Mouse (Mus musculus): ENCODE measurements at regions not wholly inside any gene's neighbourhood (a gene's known extent, or its start where the extent isn't known, plus 50 kb on each side); places are given as distances from the start of the nearest gene placed in this dataset.

DNA sequence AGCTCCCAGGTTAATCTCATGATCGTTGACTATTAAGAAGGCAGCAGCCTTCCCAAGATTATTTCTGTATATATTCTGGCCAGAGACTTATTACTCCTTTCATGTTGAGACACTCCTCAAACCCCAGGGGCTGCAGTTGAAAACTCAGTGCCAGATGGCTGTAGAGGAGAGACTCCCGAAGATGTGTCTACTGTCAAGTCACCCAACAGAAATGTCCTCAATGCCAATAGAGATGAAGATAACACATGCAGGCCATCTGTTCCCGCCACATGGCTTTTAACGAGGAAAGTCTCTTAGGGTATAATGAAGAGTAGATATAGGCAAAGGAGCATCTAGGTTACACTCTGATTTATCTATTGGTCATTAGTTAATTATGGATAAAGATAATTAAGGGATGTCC, 103.3 kb upstream of the Tle4 start:
- no peaks in the 10 kb centered on the region for H3K36me3 ChIP-seq (ENCODE audit: control insufficient read depth, insufficient read depth)
- H3K27me3 ChIP-seq (ENCODE audit: control insufficient read depth, insufficient read depth, insufficient read length): no peaks in the 10 kb centered on the region
- TF ChIP-seq POLR2AphosphoS2 (IDR thresholded peaks at IDR 0.05; ENCODE audit: insufficient read length, low read depth): no peak
- TF ChIP-seq TCF12 (IDR thresholded peaks at IDR 0.05; ENCODE audit: insufficient read depth, poor library complexity, severe bottlenecking): no peak
- no peak for TF ChIP-seq MYOD1 (IDR thresholded peaks at IDR 0.05; ENCODE audit: control insufficient read depth in 1 of 3, insufficient read length in 2 of 3, low read depth in 2 of 3)
- no peak for TF ChIP-seq TCF3 (IDR thresholded peaks at IDR 0.05; ENCODE audit: insufficient read length, low read depth)
- no peak for TF ChIP-seq USF1 (IDR thresholded peaks at IDR 0.05; ENCODE audit: low read depth)
- no peak for TF ChIP-seq POLR2A (IDR thresholded peaks at IDR 0.05; ENCODE audit: insufficient read length, low read depth)
- no peak for TF ChIP-seq MYOG (IDR thresholded peaks at IDR 0.05; ENCODE audit: control insufficient read depth in 1 of 3, insufficient read depth in 1 of 3, insufficient read length in 2 of 3, low read depth in 2 of 3)
- no peak for TF ChIP-seq REST (IDR thresholded peaks at IDR 0.05; ENCODE audit: insufficient read depth, insufficient read length)
- TF ChIP-seq CEBPB (IDR thresholded peaks at IDR 0.05; ENCODE audit: insufficient read depth, poor library complexity, severe bottlenecking): no peak
- no peak for TF ChIP-seq E2F4 (IDR thresholded peaks at IDR 0.05; ENCODE audit: insufficient read depth)
- TF ChIP-seq SRF (IDR thresholded peaks at IDR 0.05; ENCODE audit: control insufficient read depth, insufficient read length, low read depth): no peak
- no peak for TF ChIP-seq MAX (IDR thresholded peaks at IDR 0.05; ENCODE audit: low read depth)
- no peak overlapping the region for H3ac ChIP-seq (ENCODE audit: control insufficient read depth, insufficient read length)
- H3K4me2 ChIP-seq (ENCODE audit: low read depth): no peak overlapping the region
- H3K4me3 ChIP-seq: no peak overlapping the region
- H3K79me2 ChIP-seq (ENCODE audit: control insufficient read depth, insufficient read depth): no peaks in the 10 kb centered on the region

DNA sequence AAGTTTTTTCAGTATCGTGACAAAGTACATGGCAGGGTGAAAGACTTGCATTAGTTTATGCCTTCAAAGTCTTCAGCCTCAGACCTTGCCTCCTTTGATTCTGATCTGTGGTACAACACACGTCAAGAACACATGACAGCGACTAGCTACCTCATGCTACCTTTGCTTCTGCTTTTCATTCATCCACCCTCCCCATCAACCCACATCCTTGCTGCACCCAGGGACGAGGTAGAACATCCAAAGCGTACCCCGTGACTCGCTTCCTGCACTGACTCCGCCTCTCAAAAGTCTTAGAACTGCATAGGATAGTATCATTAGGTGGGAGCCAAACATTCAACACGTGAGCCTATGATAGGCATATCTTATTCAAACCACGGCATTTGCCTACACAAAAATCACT, 97.5 kb upstream of the Tle4 start:
- Histone ChIP-seq H3ac (ENCODE audit: control insufficient read depth, insufficient read length) (no peak overlapping the region), H3K27me3 (ENCODE audit: control insufficient read depth, insufficient read depth, insufficient read length) (no peaks in the 10 kb centered on the region)
- no peak for TF ChIP-seq TCF3 (IDR thresholded peaks at IDR 0.05; ENCODE audit: insufficient read length, low read depth)
- no peak for TF ChIP-seq POLR2A (IDR thresholded peaks at IDR 0.05; ENCODE audit: insufficient read length, low read depth)
- no peak for TF ChIP-seq MYOG (IDR thresholded peaks at IDR 0.05; ENCODE audit: control insufficient read depth in 1 of 3, insufficient read depth in 1 of 3, insufficient read length in 2 of 3, low read depth in 2 of 3)
- TF ChIP-seq POLR2AphosphoS2 (IDR thresholded peaks at IDR 0.05; ENCODE audit: insufficient read length, low read depth): no peak
- no peak for TF ChIP-seq E2F4 (IDR thresholded peaks at IDR 0.05; ENCODE audit: insufficient read depth)
- TF ChIP-seq USF1 (IDR thresholded peaks at IDR 0.05; ENCODE audit: low read depth): no peak
- TF ChIP-seq REST (IDR thresholded peaks at IDR 0.05; ENCODE audit: insufficient read depth, insufficient read length): no peak
- TF ChIP-seq TCF12 (IDR thresholded peaks at IDR 0.05; ENCODE audit: insufficient read depth, poor library complexity, severe bottlenecking): no peak
- no peak for TF ChIP-seq MYOD1 (IDR thresholded peaks at IDR 0.05; ENCODE audit: control insufficient read depth in 1 of 3, insufficient read length in 2 of 3, low read depth in 2 of 3)
- no peak for TF ChIP-seq SRF (IDR thresholded peaks at IDR 0.05; ENCODE audit: control insufficient read depth, insufficient read length, low read depth)
- TF ChIP-seq MAX (IDR thresholded peaks at IDR 0.05; ENCODE audit: low read depth): no peak
- TF ChIP-seq CEBPB (IDR thresholded peaks at IDR 0.05; ENCODE audit: insufficient read depth, poor library complexity, severe bottlenecking): no peak

DNA sequence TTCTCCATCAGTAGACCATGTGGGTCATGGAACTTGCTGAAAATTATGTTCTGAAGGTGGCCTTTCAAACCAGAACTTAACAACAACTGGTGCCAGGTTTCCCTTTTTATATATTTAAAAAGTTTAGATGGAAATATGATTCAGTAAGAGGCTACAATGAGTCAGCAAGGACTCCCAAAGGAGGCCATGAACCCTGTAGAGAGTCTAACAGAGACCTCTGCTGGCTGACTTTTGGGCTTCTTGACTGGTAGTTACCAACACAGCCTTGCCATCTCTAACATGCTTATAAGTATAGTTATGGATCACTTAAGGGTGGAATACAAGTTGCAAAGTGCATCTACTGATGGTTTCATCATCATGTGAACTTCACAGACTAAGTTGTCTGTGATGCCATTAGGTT, 94.3 kb upstream of the Tle4 start:
- no peak for TF ChIP-seq POLR2AphosphoS2 (IDR thresholded peaks at IDR 0.05; ENCODE audit: insufficient read length, low read depth)
- TF ChIP-seq REST (IDR thresholded peaks at IDR 0.05; ENCODE audit: insufficient read depth, insufficient read length): no peak
- TF ChIP-seq SRF (IDR thresholded peaks at IDR 0.05; ENCODE audit: control insufficient read depth, insufficient read length, low read depth): no peak
- no peak for TF ChIP-seq TCF12 (IDR thresholded peaks at IDR 0.05; ENCODE audit: insufficient read depth, poor library complexity, severe bottlenecking)
- TF ChIP-seq USF1 (IDR thresholded peaks at IDR 0.05; ENCODE audit: low read depth): no peak
- no peak for TF ChIP-seq CEBPB (IDR thresholded peaks at IDR 0.05; ENCODE audit: insufficient read depth, poor library complexity, severe bottlenecking)
- Histone ChIP-seq H3K4me3 (no peak overlapping the region), H3K36me3 (ENCODE audit: control insufficient read depth, insufficient read depth) (no peaks in the 10 kb centered on the region), H3K27me3 (ENCODE audit: control insufficient read depth, insufficient read depth, insufficient read length) (no peaks in the 10 kb centered on the region), H3K79me2 (ENCODE audit: control insufficient read depth, insufficient read depth) (no peaks in the 10 kb centered on the region), H3ac (ENCODE audit: control insufficient read depth, insufficient read length) (no peak overlapping the region), H3K4me2 (ENCODE audit: low read depth) (no peak overlapping the region)

More for the DNA sequence above, 97.5 kb upstream of the Tle4 start:
- H3K4me2 ChIP-seq (ENCODE audit: low read depth): no peak overlapping the region
- no peak overlapping the region for H3K4me3 ChIP-seq
- no peaks in the 10 kb centered on the region for H3K36me3 ChIP-seq (ENCODE audit: control insufficient read depth, insufficient read depth)
- no peaks in the 10 kb centered on the region for H3K79me2 ChIP-seq (ENCODE audit: control insufficient read depth, insufficient read depth)

DNA sequence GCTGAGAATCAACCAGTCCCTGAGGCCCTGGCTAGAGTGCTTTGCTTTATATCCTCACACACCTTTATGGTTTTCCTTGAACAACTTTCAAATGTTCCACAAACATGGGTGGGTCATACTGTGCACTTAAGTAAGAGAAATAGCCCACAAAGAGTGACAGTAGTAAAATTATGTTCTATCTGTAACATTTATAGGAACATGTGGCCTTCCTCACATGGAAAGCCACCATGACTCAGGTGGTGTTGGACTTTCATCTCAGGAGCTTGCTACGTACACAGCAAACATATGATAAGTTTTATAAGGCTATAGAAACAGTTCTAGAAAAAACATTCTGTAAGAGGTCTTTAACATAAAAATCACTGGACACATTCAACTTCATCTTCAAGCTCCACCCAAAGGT, 87.8 kb upstream of the Tle4 start:
- H3K79me2 ChIP-seq (ENCODE audit: control insufficient read depth, insufficient read depth): no peaks in the 10 kb centered on the region
- H3K36me3 ChIP-seq (ENCODE audit: control insufficient read depth, insufficient read depth): no peaks in the 10 kb centered on the region
- no peak for TF ChIP-seq USF1 (IDR thresholded peaks at IDR 0.05; ENCODE audit: low read depth)
- TF ChIP-seq SRF (IDR thresholded peaks at IDR 0.05; ENCODE audit: control insufficient read depth, insufficient read length, low read depth): no peak
- TF ChIP-seq POLR2AphosphoS2 (IDR thresholded peaks at IDR 0.05; ENCODE audit: insufficient read length, low read depth): no peak
- no peak for TF ChIP-seq TCF3 (IDR thresholded peaks at IDR 0.05; ENCODE audit: insufficient read length, low read depth)
- TF ChIP-seq MAX (IDR thresholded peaks at IDR 0.05; ENCODE audit: low read depth): no peak
- TF ChIP-seq TCF12 (IDR thresholded peaks at IDR 0.05; ENCODE audit: insufficient read depth, poor library complexity, severe bottlenecking): no peak
- no peak for TF ChIP-seq REST (IDR thresholded peaks at IDR 0.05; ENCODE audit: insufficient read depth, insufficient read length)
- no peak for TF ChIP-seq MYOD1 (IDR thresholded peaks at IDR 0.05; ENCODE audit: control insufficient read depth in 1 of 3, insufficient read length in 2 of 3, low read depth in 2 of 3)
- TF ChIP-seq MYOG (IDR thresholded peaks at IDR 0.05; ENCODE audit: control insufficient read depth in 1 of 3, insufficient read depth in 1 of 3, insufficient read length in 2 of 3, low read depth in 2 of 3): no peak
- H3K27me3 ChIP-seq (ENCODE audit: control insufficient read depth, insufficient read depth, insufficient read length): no peaks in the 10 kb centered on the region
- no peak overlapping the region for H3ac ChIP-seq (ENCODE audit: control insufficient read depth, insufficient read length)
- H3K4me3 ChIP-seq: no peak overlapping the region
- H3K4me2 ChIP-seq (ENCODE audit: low read depth): no peak overlapping the region

DNA sequence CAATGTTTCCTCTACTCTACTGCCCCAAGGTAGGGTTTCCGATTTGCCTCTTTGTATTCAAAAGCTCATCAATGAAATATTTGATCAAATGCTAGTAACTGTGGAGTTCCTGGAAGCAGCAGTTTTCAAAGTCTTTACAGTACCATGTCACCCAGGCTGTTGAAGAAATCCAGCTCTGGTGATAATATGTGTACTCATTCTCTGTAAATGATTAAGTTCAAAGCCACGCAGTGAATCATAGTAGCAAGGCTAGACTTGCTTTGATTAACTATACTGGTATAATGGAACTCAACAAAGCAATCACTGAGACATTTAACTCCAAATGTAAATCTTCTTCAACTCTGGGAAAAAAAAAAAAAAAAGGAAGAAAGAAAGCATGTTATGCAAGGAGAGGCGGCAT, 86.8 kb upstream of the Tle4 start:
- H3ac ChIP-seq (ENCODE audit: control insufficient read depth, insufficient read length): no peak overlapping the region
- H3K4me3 ChIP-seq: no peak overlapping the region
- no peak overlapping the region for H3K4me2 ChIP-seq (ENCODE audit: low read depth)
- H3K79me2 ChIP-seq (ENCODE audit: control insufficient read depth, insufficient read depth): no peaks in the 10 kb centered on the region
- H3K36me3 ChIP-seq (ENCODE audit: control insufficient read depth, insufficient read depth): no peaks in the 10 kb centered on the region
- TF ChIP-seq POLR2A (IDR thresholded peaks at IDR 0.05; ENCODE audit: insufficient read length, low read depth) (no peak), MAX (IDR thresholded peaks at IDR 0.05; ENCODE audit: low read depth) (no peak), POLR2AphosphoS2 (IDR thresholded peaks at IDR 0.05; ENCODE audit: insufficient read length, low read depth) (no peak), E2F4 (IDR thresholded peaks at IDR 0.05; ENCODE audit: insufficient read depth) (no peak), TCF3 (IDR thresholded peaks at IDR 0.05; ENCODE audit: insufficient read length, low read depth) (no peak), MYOD1 (IDR thresholded peaks at IDR 0.05; ENCODE audit: control insufficient read depth in 1 of 3, insufficient read length in 2 of 3, low read depth in 2 of 3) (no peak), USF1 (IDR thresholded peaks at IDR 0.05; ENCODE audit: low read depth) (no peak), REST (IDR thresholded peaks at IDR 0.05; ENCODE audit: insufficient read depth, insufficient read length) (no peak), SRF (IDR thresholded peaks at IDR 0.05; ENCODE audit: control insufficient read depth, insufficient read length, low read depth) (no peak)
- no peaks in the 10 kb centered on the region for H3K27me3 ChIP-seq (ENCODE audit: control insufficient read depth, insufficient read depth, insufficient read length)
